Mouse (Mus musculus): ENCODE measurements around the gene Ppip5k2.
"Not testable (repeated sequence)": the region's sequence is repeated elsewhere in the genome, so short reads cannot be mapped to it uniquely, and the experiment has no call there.

Ppip5k2 gene

DNA sequence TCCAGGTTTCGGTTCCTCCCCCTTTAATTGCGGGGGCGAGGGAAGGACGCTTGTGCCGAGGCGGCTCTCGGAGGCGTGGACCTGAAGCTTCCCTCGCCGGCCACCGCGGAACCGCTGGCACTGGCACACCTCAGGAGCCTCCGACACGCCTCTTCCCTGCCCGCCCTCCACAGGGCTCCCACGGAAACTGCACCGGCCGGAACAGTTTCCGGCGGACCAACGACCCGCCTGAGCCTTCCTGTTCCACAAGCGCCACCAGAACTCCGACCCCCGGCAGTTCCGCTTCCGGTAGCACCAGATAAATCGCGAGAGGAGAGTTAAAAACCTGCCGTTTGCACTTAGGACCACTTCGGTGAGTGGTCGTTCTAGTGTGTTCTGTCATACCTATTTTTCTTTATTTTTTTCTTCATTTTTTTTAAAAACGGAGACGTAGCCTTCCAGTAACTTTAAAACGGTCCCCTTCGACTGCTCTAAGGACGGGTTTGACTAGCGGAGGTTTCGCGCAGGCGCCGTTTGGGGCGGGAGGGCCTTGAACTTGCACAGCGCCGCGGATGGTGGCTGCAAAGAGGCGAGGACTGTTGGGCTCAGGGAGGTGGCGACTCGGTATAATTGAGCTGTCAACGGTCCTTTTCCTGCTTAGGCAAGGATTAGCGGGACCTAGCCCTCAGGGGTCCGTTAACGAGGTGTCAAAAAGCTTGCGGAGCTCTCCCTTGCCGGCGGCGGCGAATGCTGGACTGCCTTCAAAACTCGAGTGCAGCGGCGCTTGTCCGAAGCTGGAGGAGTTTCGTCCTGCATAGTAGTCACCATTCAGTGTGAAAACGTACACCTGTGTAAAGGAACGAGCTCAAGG lies at the start of gene Ppip5k2, which contains the start of gene Gin1:
Gene Ppip5k2 (minus strand): TSS at position 508 of the 850 bp plus-strand sequence.
Gene Gin1 (plus strand): TSS at position 269 of the 850 bp plus-strand sequence.
- DNase-seq: peak; percentile 93

DNA sequence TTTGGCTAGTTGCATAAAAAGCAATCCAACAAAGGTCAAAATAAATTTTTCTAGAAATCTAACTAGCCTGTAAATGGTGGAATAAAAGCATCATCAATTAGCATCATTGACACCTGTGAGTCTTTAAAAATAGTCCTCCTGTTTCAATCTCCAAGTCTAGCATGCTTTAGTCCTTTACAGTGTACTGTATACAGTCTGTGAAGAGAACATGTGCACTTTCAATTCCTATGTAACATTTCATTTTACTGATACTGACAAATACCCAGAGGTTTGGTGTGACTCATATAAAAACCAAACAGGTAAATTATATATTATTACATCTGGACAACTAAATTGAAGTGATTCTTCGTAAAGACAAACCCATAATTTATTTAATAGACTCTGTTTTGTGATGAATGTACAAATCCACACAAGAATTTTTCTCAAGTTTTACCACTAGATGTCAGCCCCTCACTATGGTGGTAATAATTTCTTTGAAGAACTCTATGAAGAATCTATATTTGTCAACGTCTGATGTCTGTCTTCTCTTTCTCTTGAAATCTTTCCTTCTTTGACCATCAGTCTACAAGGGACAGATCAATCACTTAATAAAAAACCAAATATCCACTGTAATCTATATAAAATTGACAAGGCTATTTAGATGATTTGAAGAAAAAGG lies 39.2 kb upstream of the Ppip5k2 start:
- no peak for DNase-seq

DNA sequence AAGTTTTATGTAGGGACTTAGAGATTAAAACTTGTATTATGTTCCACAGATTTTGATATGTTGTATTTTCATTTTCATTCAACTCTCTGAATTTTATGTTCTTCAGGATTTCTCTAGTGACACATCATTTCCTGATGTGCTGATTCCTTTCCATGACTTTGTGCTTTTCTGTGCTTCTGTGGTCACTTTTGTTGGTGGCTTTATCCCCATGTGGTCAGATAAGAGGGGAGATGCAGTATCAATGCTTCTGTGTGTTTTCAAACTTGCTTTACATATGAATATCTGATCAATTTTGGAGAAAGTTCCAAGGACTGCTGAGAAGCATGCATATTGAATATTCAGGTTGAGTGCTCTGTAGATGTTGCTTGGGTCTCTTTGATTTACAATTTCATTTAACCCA lies 34.3 kb upstream of the Ppip5k2 start:
- DNase-seq: no peak

DNA sequence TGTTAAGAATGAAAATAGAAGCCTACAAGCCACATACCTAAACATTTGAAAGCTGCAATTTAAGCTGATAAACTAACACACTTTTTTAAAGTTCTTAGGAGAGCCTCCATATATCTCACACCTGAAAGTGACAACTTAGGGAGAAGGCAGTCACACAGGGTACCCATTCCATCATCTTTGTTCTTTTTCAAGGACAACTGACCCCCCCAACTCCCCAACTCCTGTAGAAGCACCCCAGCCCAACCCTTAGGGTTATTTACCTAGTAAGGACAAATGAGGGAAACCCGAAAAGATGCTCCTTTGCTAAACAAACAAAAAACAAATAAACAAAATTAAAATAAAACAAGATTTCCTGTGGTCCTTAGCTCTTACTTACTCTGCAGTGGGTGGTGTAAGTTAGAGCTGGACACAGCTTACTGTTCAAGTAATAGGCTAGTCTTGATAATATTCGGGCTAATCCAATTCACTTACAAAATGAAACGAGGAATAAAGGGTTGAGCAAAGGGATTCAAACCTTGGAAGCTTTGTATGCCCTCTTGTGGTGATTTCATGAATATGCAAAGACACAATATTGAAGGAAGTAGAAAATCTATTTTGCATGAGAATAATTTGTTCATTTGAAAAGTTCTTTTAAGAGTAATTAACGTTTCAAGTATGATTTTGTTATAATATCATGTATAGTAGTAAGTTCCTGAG lies 32.1 kb upstream of the Ppip5k2 start:
- no peak for DNase-seq

DNA sequence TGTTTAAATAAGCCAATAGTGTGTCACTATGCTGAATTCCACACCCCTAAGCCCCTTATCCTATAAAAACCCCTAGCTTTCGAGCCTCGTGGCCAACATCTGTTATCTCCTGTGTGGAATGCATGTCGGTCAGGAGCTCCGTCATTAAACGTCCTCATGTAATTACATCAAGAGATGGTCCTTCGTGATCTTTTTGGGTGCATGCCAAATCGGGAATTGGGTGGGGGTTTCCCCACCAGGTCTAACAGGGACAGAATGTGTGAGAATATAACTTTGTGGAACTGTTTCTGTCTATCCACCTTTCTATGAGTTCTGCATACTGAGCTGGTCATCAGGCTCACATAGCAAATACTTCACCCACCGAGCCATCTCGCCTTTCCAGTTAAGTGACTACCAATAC lies 25.7 kb upstream of the Ppip5k2 start:
- DNase-seq: no peak

DNA sequence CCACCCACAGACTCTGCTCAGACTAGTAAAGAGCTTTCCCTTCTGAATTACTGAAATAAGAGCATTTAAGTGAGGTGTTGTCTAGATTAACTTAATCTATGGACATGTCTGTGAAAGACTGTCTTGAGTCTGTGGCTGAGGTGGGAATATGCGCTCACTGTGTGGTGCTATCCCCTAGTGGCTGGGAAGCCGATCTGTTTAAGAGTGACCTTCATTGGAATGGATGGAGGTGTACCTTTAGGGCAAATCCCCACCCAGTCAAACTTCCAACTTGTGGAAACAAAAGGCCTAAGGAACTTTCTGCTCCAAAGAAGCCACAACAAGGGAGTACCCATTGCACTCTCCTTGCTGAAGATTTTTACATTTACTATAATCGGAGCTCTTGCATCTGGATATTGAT lies 23.9 kb upstream of the Ppip5k2 start:
- DNase-seq: no peak

DNA sequence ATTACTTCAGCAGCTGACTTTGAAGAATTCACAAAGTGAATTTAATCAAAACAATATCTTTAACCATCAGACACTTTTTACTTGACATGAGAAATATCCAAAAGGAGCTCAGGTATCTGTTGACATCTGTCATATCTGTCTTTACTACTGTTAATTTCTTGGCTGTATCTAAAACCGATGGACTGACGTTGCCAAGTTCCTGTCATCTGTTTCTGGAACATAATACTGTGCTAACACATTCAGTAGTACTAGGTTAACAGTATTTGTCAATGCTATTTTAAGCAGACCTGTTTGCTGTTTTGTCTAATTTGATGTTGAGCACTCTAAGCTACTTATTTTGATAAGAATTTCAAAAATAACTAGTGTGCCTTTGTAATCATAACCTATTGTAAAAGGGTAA lies 18.3 kb upstream of the Ppip5k2 start:
- DNase-seq: no peak

DNA sequence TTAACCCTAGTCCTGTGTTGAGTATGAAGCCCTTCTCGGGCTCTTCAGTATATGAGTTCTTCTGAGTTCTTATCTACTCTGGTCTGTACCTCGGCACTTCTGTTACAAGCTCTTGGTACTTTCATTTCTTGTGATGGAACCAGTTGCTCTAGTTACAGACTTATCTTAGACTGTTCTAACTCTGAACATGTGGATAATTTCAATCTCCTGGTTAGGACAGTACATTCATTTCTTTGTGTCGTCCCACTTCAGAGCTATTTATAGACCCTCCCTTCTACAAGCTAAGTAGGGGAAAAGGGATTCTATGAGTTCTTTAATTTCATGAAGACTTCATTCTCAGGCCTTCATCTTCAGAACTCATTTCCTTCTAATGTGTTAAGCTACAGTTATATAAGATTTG lies 17.5 kb upstream of the Ppip5k2 start:
- no peak for DNase-seq

DNA sequence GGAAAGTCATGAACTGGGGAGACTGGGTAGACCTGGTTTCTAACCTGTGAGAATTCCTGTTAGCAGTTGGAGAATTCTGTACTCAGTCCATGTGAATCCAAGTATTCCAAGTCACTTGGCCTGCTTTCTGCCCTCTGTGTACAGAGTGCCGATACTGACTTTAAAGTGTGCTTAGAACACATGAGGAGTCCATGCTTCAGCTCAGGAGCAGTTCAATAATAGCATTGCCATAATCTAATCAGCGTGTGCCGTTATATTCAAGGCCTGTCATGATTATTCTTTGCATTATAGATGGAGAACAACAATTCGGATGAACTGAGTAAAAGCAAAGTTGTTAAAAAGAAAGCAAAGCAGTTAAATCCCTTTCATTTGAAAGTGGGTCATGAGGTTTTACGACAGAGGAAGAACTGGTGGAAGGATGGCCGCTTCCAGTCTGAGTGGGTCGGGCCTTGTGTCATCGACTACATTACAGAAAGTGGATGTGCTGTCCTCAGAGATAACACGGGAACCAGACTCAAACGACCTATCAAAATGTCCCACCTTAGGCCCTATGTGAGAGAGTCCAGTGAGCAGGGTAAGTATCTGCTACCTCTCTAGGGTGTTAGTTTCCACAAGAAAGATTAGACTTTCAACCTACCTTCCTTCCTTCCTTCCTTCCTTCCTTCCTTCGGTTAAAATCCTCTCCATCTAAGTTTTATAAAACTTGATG lies 15.6 kb upstream of the Ppip5k2 start:
- no peak for DNase-seq

DNA sequence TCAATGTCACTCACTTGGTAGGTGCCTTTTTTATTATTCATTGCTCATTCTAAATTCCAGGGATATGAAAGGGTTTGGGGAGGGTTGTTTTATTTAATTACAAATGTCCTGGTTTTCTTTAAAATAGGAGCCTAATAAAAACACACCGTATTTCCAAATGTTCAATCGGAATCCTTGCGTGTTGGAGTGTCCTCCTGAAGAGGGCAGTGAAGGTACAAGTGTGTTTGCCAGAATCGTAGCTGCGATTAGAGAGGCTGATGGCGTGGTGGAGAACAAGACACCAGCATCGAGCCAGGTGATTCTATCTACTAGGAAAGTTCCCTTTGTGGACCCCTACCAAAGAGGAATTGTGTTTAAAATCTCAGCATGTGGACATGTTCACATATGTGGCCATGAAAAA lies 14.7 kb upstream of the Ppip5k2 start:
- no peak for DNase-seq

DNA sequence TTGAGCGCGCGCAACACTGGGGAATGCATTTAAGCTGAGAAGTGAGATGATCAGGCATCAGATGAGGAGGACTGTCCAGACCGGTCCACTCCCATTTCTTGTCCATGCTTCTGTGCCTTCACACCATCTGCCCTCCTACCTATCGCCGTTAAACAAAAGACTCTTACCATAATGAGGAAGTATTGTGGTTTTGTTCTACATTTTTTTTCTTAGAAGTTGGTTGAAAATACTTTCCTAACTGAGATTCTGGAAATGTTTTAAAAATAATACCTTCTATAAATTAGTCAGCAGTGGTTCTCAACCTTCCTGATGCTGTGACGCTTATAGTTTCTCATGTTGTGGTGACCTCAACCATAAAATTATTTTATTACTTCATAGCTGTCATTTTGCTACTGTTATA lies 11.5 kb upstream of the Ppip5k2 start:
- no peak for DNase-seq

DNA sequence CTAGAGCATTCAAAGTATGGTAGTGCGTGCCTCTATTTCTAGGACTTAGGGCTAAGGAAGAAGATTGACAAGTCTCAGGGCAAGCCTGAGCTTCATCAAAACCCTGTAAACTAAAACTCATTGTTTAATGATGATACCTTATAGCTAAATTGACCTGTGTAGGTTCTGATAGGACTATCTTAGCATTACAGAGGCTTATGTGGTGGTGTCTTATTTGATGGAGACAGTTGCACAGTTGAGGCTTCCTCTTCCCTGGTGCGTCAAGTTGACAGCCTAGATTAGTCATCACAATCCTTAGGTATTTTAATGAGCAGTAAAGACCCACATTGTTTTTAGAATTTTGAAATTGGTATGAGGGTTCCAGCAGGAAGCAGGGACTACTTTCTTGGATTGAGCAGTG lies 3.8 kb upstream of the Ppip5k2 start:
- no peak for DNase-seq

DNA sequence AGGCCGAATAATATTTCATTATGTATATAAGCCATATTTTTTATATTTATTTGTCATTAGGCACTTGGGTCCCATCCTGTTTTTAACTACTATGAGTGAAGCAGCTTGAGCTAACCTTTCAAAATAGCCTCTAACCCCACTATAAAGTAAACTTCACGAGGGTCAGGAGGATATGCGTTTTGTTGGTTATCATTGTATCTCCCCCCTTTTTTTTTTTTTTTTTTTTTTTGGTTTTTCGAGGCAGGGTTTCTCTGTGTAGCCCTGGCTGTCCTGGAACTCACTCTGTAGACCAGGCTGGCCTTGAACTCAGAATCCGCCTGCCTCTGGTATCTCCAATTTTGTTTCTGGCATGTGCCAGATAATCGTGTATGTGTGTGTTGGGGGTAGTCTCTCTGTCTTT lies 3.2 kb upstream of the Ppip5k2 start:
- no peak for DNase-seq

DNA sequence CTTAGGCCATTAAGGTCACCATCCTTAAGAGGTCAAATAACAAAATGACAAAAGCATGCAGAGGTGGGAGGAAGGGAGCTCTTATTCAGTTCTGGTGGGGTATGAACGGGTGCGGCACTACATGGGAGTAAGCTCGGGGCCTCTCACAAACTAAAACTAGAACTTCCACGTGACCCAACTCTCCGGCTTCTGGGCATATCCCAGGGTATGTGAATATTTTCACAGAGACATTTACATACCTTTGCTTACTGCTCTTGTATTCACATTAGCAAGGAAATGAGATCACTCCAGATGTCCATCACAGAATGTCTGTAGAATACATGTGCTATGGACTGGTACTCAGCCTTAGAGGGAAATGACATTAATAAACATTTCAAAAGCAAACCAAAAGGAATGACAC lies 1.5 kb upstream of the Ppip5k2 start:
- DNase-seq: no peak

DNA sequence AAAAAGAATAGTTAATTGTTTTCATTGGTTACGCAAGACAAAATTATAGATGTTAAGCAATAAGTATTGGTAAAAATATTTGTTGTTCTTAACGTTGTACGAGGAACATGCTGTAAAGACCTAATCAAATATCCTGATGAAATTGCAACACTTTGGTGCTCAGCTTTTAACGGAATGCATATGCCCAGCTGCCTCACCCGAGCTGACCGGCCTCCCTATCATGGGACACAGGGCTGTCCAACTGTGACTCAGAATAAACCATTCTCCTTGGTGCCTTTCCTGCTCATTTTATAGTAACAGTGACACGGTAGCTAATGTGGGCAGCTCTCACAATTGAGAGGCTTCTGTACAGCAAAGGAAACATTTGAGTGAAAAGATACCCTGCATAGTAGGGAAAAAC lies 907 bp upstream of the Ppip5k2 start:
- no peak for DNase-seq

DNA sequence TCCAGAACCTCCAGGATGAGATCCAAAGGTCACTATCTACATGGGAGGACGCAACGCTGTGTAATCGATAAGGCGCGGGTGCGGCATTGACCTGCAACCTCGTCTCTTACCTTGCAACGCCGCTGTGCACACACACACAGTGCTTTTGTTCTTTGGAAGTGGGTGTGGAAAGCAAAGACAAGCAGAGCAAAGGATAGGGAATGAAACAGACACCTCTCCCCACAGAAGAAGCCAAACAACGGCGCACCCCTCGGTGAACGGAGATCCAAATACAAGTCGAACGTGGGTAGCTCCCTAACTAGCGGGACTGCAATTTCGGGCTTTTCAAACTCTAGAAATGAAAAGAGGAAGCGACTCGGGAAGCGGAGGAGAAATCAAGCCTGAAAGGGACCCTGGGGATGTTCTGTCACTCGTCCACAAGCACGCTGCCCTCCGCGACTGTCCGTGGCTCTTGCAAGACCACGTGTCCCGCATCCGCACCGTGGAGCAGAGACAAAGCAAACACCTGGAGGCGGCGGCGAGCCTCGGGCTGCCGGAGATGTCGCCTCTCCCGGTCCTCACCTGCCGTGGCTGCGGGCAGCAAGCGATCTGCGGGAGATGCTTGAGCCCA lies 812 bp downstream of the Ppip5k2 start:
- DNase-seq: peak; percentile 26

DNA sequence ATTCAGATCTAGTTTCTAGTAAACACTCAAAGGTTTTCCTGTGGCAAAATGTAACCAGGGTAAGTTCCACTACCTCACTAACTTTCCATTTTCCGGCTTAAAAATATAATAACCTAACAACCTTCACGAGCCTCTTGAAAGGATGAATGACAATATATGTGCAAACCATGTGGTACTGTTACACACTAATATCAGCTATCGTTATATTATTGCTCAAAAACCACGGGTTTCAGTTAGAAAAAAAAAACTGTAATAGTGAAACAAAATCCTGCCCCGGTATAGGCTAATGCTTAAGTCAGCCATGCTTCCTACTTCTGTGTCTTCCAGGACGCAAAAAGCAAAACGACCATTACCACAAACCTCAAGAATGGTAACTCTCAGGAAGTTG lies 1.3 kb downstream of the Ppip5k2 start:
- DNase-seq: no peak

DNA sequence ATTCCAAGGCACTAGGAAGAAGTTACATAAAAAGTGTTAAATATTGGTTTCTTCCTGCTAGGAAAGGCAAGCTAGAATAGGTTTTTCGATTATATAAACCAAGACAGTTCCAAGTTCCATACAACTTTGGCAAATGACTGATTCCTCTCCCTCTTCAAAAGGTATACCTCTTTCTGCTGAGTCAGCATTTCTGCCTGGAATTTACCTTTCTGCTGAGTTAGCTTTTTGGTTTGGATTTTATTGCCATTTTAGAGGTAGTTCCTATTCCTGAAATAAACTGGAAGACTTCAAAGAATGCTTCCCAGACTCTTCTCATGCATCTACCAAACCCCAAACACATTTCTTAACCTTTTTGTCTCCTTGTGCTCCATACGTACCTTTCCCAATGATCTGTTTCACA lies 2.1 kb downstream of the Ppip5k2 start:
- no peak for DNase-seq

DNA sequence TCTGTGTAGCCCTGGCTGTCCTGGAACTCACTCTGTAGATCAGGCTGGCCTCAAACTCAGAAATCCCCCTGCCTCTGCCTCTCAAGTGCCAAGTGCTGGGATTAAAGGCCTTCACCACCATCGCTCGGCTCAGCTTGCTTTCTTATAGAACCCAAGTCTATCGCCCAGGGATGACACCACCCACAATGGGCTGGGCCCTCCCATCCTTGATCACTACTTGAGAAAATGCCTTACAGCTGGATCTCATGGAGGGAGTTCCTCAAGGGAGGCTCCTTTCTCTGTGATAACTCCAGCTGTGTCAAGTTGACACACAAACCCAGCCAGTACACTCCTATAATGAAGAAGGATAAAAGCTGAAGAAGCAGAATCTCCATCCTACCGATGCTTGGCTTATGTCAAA lies 4.5 kb downstream of the Ppip5k2 start:
- not testable (repeated sequence) for DNase-seq

DNA sequence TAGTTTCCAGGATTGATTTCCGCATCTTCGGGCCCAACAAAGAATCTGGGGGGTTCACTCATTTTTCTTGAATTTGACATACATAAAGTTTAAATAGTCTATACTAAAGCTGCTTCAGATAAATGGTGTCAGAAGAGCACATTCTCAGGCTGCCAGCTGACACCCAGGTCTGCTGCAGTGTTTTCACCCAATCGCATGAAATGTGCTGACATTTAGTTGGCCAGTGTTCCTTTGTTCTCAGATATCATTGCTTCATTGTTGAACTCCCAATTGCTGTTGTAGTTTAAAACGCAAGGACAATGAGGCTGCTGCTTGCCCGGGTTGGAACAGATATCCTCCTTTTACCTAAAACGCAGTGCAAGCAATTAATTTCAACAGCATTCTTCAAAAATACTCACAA lies 8.7 kb downstream of the Ppip5k2 start:
- no peak for DNase-seq

DNA sequence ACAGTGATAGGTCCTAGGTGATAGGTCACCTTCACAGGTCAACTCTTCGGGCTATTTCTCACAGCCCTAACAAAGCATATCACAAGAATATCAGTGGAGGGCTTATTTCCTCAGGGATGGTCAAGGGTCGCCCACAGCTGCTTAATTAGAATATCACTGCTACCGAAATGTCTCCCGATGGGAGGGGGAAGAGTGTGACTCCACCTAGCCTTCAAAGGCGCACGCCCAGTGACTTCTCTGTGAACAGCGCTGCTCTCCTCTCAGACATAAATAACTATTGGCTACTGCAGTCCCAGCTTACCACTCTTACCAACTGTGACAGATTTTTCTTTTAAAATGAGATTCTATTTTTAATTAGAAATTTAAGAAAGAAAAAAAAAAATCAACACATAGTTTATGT lies 9.6 kb downstream of the Ppip5k2 start:
- DNase-seq: no peak

DNA sequence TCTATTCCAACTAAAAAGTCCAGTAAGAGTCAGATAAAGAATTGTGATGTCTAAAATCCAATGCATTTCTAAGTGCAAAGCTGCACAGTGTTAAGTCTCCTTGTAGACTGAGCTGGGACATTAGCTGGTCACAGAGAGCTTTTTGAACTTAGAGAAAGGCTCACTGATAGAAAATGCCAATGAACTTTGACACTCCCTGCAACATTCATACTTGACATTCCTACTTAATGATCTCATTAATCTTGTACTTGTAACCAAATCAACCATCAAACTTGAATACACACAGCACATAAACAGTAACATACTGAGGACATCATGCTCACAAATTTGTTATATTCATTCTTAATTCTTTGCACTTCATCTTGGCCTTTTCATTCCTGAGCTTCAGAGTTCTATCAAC lies 10.4 kb downstream of the Ppip5k2 start:
- DNase-seq: no peak

DNA sequence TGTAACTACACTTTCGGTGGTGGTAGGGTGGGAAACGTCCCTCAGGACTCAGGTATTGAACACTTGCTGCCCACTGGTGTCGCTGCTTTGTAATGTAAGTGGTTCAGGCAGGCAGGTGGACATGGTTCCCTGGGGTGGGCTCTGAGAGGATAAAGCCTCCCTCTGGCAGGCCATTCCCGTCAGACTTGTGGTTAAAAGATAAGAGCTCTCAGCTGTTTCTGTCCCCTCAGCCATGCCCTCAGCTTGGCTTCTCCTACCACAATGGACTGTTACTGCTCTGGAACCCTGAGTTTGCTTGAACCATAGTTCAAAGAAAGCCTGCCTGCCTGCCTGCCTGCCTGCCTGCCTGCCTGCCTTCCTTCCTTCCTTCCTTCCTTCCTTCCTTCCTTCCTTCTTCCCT lies 15.8 kb downstream of the Ppip5k2 start:
- no peak for DNase-seq

All from kidney, adult 11 months (tissue).